Mouse (Mus musculus) forebrain, postnatal 0 days (tissue): ENCODE results near the gene Prrc2b. TPM values are rescaled to one million over a fixed set of nuclear protein-coding genes. Genes with fewer than 3 reads are reported as not detected.

ENCODE experiments used
- ATAC-seq: fragments of 200-750 bp; cut with Nextera tagmentation; 2 replicates; pipeline ENCODE4 v1.8.0; 2017; ENCODE audit warnings: mild to moderate bottlenecking, moderate library complexity
- DNase-seq: peaks from one replicate; pipeline ENCODE4 v3.0.0-alpha.2; 2015
- H3K27ac ChIP-seq: fragments of 300-500 bp; sonication (generic); 2 replicates; pipeline ENCODE4 v1.5.1; 2014; ENCODE audit warnings: low read depth, mild to moderate bottlenecking, antibody characterized with exemption, low read length, moderate library complexity, mixed read lengths
- H3K27me3 ChIP-seq: fragments of 300-500 bp; sonication (generic); 2 replicates; pipeline ENCODE4 v1.6.1; 2014; ENCODE audit warnings: mild to moderate bottlenecking, low read length, mixed read lengths; ENCODE audit not compliant: insufficient read depth
- H3K36me3 ChIP-seq: fragments of 300-500 bp; sonication (generic); 2 replicates; pipeline ENCODE4 v1.6.1; 2014; ENCODE audit warnings: mild to moderate bottlenecking, moderate library complexity; ENCODE audit not compliant: insufficient read depth
- H3K4me1 ChIP-seq: fragments of 300-500 bp; sonication (generic); 2 replicates; pipeline ENCODE4 v1.6.1; 2014; ENCODE audit warnings: antibody characterized with exemption; ENCODE audit not compliant: insufficient read depth
- H3K4me2 ChIP-seq: fragments of 300-500 bp; sonication (generic); 2 replicates; pipeline ENCODE4 v1.6.1; 2014; ENCODE audit warnings: low read depth, mild to moderate bottlenecking, moderate library complexity
- H3K4me3 ChIP-seq: fragments of 300-500 bp; sonication (generic); 2 replicates; pipeline ENCODE4 v1.5.1; 2014; ENCODE audit warnings: low read depth, low read length, mixed read lengths
- H3K9ac ChIP-seq: fragments of 300-500 bp; sonication (generic); 2 replicates; pipeline ENCODE4 v1.6.1; 2014; ENCODE audit warnings: mild to moderate bottlenecking
- H3K9me3 ChIP-seq: fragments of 300-500 bp; sonication (generic); 2 replicates; pipeline ENCODE4 v1.6.1; 2016; ENCODE audit warnings: low read length
- CTCF ChIP-seq: sonication (generic); IDR thresholded peaks from 2 replicates; pipeline ENCODE4 v1.5.1; 2016; ENCODE audit warnings: antibody characterized with exemption, control low read depth, low read depth
- WGBS: fragments of 180-500 bp; shearing (Covaris S2); extraction: QIAGEN DNeasy Blood & Tissue Kit; methylation state at CpG from one replicate; pipeline ENCODE4 v1.1.7; 2014; 5-methylcytosine and 5-hydroxymethylcytosine counted together
- polyA plus RNA-seq: library from polyadenylated mRNA; unstranded; fragments of >200 nt; fragmentation: Nextera tagmentation; extraction: Ambion mirVana; gene quantifications from 2 replicates; pipeline ENCODE4 v1.2.1, GENCODE M21; 2015
- total RNA-seq: library from RNA; depleted of rRNA; stranded (reverse); fragments of >200 nt; gene quantifications from 2 replicates; pipeline ENCODE4 v1.2.3, GENCODE M21; 2014

Prrc2b gene
- total and polyA plus RNA-seq, 2 experiments from 2014 or later: 60.4 to 131 TPM

DNA sequence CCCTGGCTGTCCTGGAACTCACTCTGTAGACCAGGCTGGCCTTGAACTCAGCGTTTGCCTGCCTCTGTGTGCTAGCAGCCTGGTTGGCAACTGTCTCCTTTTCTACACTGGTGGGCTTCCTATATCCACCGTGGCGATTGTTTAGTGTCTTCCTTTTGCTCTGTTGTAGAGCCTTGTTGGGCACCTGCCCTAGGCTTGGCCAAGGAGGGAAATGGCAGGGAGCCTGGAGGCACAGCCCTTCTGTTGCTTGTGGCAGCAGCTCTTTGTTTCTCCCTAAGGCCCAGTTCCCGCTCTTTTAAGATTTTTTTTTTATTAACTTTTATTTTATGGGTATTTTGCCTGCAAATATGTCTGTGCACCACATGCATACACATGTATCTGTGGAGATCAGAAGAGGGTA lies 49.2 kb downstream of the Prrc2b start:
- Histone ChIP-seq H3K4me3 (no peak overlapping the region), H3K4me2 (no peak overlapping the region), H3K27me3 (no peaks in the 10 kb centered on the region), H3K9me3 (no peaks in the 10 kb centered on the region), H3K27ac (no peak overlapping the region), H3K9ac (no peak overlapping the region), H3K4me1 (no peaks in the 10 kb centered on the region), H3K36me3 (peaks cover 95% of the 10 kb centered on the region)
- no peak for ATAC-seq
- DNase-seq: no peak
- WGBS: 75% methylated on average over 4 of the region's 4 CpGs
- no peak for TF ChIP-seq CTCF

GRCm38 (mm10) chr2:32200712-32201111 lies 49.8 kb downstream of the Prrc2b start:
- no peaks in the 10 kb centered on the region for H3K9me3 ChIP-seq
- TF ChIP-seq CTCF: no peak
- H3K9ac ChIP-seq: no peak overlapping the region
- H3K27ac ChIP-seq: no peak overlapping the region
- H3K36me3 ChIP-seq: peaks cover 95% of the 10 kb centered on the region
- WGBS: 91% methylated on average over 11 of the region's 11 CpGs
- no peak overlapping the region for H3K4me2 ChIP-seq
- H3K27me3 ChIP-seq: no peaks in the 10 kb centered on the region
- no peaks in the 10 kb centered on the region for H3K4me1 ChIP-seq
- no peak for DNase-seq
- H3K4me3 ChIP-seq: no peak overlapping the region
- no peak for ATAC-seq

GRCm38 (mm10) chr2:32201527-32201926 lies 50.6 kb downstream of the Prrc2b start:
- Histone ChIP-seq H3K9ac (no peak overlapping the region), H3K36me3 (peaks cover 95% of the 10 kb centered on the region), H3K4me2 (no peak overlapping the region), H3K27me3 (no peaks in the 10 kb centered on the region), H3K27ac (no peak overlapping the region), H3K4me1 (no peaks in the 10 kb centered on the region), H3K9me3 (no peaks in the 10 kb centered on the region), H3K4me3 (no peak overlapping the region)
- ATAC-seq (peak; percentile 66), DNase-seq (peak; percentile 49)
- WGBS: 30% methylated on average over 7 of the region's 7 CpGs
- TF ChIP-seq CTCF: no peak

DNA sequence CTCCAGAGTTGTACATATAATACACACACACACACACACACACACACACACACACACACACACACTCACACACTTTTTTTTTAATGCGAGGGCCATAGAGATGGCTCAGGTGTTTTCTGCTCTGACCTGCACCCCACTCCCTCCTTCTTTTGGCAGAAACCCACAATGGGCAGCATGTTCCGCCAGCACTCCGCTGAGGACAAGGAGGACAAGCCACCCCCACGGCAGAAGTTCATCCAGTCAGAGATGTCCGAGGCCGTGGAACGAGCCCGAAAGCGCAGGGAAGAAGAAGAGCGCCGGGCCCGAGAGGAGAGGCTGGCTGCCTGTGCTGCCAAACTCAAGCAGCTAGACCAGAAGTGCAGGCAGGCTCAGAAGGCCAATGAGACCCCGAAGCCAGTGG lies 53.0 kb downstream of the Prrc2b start:
- Histone ChIP-seq H3K36me3 (peaks cover 98% of the 10 kb centered on the region), H3K4me1 (no peaks in the 10 kb centered on the region), H3K4me3 (no peak overlapping the region), H3K9me3 (no peaks in the 10 kb centered on the region), H3K4me2 (no peak overlapping the region), H3K27ac (no peak overlapping the region), H3K9ac (no peak overlapping the region), H3K27me3 (no peaks in the 10 kb centered on the region)
- 90% methylated on average over 13 of the region's 13 CpGs for WGBS
- no peak for ATAC-seq
- no peak for DNase-seq
- TF ChIP-seq CTCF: no peak

DNA sequence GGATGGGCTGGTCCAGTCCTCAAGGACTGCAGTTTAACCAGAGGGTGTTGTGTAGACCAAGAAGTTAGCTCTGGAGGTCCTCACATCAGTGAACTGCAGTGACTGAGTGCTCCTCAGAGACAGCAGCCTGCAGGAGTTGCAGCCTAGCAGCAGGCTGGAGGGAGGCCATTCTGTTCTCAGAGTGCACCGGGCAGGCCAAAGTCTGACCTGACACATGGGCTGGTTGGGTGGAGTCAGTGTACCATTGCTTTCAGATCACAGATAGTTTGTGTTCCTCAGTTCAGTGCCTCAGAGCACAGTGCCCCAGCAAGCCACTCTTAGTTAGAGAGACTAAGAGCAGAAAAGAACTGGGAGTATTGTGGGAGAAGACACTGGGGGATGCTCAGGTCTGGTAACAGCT lies 56.8 kb downstream of the Prrc2b start:
- Histone ChIP-seq H3K9ac (no peak overlapping the region), H3K9me3 (no peaks in the 10 kb centered on the region), H3K4me1 (no peaks in the 10 kb centered on the region), H3K4me2 (no peak overlapping the region), H3K36me3 (peaks cover 98% of the 10 kb centered on the region), H3K27me3 (no peaks in the 10 kb centered on the region), H3K27ac (no peak overlapping the region), H3K4me3 (no peak overlapping the region)
- DNase-seq (no peak), ATAC-seq (no peak)
- 100% methylated on average over 1 of the region's 1 CpGs for WGBS
- TF ChIP-seq CTCF: no peak

DNA sequence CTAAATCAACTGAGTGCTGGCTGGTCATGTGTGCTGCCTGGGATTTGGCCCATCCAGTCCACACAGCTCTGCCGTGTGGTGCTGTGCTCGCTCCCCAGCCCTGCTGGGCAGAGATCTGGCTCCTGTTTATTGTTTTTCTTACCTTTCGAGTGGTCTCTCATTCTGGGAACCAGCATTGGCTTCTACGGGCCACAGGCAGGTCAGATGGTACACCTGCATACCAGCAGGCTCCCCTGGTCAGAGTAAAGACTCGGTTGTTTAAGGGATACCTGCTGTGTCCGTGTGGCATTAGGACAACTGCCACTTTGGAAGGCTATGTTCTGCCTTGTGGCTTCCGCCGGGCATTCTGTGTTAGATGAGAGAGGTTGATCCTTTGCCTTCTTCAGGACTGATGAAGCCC lies 60.8 kb downstream of the Prrc2b start:
- Histone ChIP-seq H3K27me3 (no peaks in the 10 kb centered on the region), H3K27ac (no peak overlapping the region), H3K4me3 (no peak overlapping the region), H3K36me3 (peaks cover 98% of the 10 kb centered on the region), H3K4me1 (no peaks in the 10 kb centered on the region), H3K9me3 (no peaks in the 10 kb centered on the region), H3K4me2 (no peak overlapping the region), H3K9ac (no peak overlapping the region)
- TF ChIP-seq CTCF: no peak
- ATAC-seq (no peak), DNase-seq (no peak)
- 92% methylated on average over 8 of the region's 8 CpGs for WGBS

- H3K9me3 ChIP-seq: no peaks in the 10 kb centered on the region
- H3K27ac ChIP-seq: no peak overlapping the region
- WGBS: 57% methylated on average over 10 of the region's 10 CpGs
- DNase-seq (no peak), ATAC-seq (no peak)
- no peaks in the 10 kb centered on the region for H3K27me3 ChIP-seq
- peaks cover 98% of the 10 kb centered on the region for H3K36me3 ChIP-seq
- H3K4me2 ChIP-seq: no peak overlapping the region
- no peak overlapping the region for H3K9ac ChIP-seq
- TF ChIP-seq CTCF: no peak
- no peaks in the 10 kb centered on the region for H3K4me1 ChIP-seq
- H3K4me3 ChIP-seq: no peak overlapping the region
Observed at GRCm38 (mm10) chr2:32213000-32213399, 62.1 kb downstream of the Prrc2b start.

GRCm38 (mm10) chr2:32215576-32215975 lies 64.7 kb downstream of the Prrc2b start:
- Histone ChIP-seq H3K9ac (no peak overlapping the region), H3K4me2 (no peak overlapping the region), H3K4me3 (no peak overlapping the region), H3K9me3 (no peaks in the 10 kb centered on the region), H3K4me1 (no peaks in the 10 kb centered on the region), H3K27ac (no peak overlapping the region), H3K27me3 (no peaks in the 10 kb centered on the region), H3K36me3 (peaks cover 99% of the 10 kb centered on the region)
- ATAC-seq (no peak), DNase-seq (no peak)
- WGBS: 93% methylated on average over 10 of the region's 10 CpGs
- TF ChIP-seq CTCF: no peak
